Mouse (Mus musculus) adrenal gland (tissue): ENCODE results near the gene Taldo1.
"Not testable (repeated sequence)": the region's sequence is repeated elsewhere in the genome, so short reads cannot be mapped to it uniquely, and the experiment has no call there.

Experiments
- intact Hi-C: fragments of 180-260 bp; cut with DNase I; formaldehyde crosslinking; loops from one replicate; pipeline ENCODE4 v1.15.1; 2025

Taldo1 gene

DNA sequence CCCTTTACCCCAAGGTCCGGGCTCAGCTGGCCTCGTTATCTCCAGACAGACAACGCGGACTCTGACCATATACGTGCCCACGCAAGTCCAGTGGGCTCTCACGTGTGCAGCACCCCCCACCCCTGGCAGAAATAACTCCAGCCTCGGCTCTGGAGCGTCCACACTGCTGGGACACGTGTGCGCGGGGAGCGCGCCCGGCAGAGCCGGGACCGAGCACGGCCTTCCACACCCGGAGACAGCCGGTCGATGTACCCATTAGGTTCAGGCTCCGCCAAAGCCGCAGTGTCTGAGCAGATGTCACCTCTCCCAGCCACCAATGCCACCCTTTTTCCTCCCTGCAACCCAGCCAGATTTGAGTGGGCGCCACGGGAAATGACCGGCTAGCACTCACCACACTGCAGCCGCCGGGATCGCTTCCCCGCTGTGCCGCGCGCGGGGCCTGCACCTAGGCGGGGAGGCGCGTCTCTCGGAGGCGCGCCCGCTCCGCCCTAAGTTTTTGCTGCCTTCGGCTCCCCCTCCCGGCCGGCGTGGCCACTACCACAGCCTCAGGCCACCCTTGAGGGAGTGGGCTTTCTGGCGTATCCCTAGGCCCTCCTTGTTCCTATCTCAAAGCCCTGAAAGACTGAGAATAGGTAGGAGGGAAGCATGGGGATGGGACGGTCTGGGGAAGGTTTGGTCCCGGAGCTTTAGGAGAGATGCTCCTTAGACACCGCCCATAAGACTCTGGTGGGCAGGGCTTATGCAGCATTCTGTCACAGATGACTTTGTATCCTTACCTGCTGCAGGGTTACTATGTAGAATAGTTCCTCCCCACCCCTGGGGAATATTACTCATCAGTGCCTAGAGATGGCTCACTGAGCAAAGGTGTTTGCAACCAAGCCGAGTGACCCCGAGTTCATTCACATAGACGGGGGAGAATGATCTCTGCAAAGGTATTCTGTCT is 45.5 kb downstream of the Taldo1 start, which contains the start of gene Slc25a22:
Gene Slc25a22 (minus strand): TSS at position 715 of the 943 bp plus-strand sequence.
- intact Hi-C loops = loop anchor here (1.0 kb wide), 1 partner anchor 28 kb away; no protein-coding TSS in a partner anchor

DNA sequence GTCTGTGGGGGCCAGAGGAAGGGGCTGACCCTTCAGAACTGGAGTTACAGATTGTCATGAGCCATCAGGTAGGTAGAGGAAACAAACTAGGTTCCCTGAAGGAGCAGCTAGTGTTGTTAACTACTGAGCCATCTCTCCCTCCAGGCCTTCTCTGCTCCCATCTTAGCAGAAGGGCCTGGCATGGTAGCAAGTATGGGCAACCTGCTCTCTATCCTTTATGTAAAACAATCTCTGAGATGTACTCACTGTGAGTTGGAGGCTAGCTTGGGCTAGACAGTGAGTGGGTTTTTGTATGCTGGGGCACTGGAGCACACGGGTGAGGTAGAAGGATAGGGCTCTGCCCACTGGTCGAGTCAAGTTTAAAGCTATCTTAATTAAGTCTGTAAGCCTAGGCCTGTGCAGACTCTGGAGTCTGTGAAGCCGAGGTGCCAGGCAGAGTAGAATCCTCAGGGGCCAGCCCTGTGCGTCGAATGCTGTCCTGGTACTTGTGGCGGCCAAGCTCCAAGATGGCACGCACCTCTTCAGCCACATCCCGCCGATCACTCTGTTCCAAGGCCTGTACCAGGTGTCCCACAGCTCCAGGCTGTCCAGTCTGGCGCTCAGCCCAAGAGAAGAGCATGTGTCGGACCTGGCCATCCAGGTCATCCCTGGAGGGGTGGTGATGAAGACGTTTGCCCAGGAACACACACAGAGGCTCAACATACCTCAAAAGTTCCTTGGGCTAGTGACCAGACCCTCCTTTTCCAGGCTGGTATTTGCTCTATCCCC is 46.4 kb downstream of the Taldo1 start:
- intact Hi-C loops = no loop called here

DNA sequence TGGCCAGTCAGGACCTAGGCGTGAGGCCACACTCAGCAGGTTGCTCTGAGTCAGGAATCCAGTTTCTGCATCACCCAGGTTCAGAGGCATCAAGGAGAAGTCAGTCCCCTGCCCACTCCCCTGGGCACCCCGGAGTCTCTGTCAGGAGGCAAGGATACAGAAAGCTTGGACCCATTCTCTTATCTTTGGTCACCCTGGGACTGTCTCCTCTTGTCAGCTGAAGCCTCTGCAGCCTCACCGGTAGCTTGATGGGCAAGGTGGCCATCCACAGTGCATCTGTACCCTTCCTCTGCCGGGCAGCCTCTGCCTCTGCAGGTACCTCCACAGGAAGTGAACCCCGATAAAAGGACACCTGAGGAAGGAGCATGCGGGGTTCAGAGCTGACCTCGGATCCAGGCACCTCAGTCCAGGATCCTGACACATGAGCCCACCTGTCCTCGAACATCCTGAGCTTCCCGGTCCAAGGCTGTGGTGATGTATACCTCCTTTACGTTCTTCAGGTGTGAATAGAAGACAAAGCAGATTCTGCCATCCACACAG is 47.2 kb downstream of the Taldo1 start:
- intact Hi-C loops = no loop called here

DNA sequence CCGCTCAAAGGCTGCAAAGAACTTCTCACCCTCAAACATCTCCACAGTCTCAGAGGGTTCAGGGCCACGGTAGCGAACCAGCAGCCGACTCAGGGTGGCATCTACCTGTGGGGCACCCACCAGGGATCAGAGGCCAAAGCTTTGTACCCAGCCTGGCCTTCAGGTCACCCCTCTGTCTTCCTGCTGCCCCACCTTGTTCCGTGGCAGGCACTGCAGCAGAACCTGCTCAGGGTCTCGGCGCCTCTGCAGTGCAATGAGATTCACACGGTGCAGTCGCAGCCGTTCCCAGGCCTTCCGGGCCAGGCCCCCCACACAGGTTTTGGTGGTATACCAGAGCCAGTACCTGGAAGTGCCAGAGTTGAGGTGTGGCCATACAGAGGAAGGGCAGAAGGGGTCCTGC is 47.8 kb downstream of the Taldo1 start:
- intact Hi-C loops = no loop called here

DNA sequence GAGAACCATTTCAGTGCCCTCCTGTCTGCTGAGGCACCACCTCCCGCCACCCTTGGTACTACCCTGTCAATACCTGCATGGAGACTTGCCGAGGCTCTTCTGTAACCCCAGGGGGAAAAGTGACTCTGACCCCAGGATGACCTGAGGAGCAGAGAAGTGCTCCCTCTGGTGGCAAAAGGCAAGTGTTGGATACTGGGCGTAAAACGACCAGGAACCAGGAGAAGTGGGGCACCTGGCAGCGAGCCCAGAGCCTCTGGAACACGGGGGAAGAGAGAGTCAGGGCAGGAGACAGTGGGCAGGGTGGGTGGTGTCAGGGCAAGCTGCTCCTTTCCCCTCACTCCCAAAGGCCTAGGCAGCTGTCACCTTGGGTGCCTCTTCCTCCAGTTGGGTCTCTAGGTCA is 48.6 kb downstream of the Taldo1 start:
- intact Hi-C loops = no loop called here

DNA sequence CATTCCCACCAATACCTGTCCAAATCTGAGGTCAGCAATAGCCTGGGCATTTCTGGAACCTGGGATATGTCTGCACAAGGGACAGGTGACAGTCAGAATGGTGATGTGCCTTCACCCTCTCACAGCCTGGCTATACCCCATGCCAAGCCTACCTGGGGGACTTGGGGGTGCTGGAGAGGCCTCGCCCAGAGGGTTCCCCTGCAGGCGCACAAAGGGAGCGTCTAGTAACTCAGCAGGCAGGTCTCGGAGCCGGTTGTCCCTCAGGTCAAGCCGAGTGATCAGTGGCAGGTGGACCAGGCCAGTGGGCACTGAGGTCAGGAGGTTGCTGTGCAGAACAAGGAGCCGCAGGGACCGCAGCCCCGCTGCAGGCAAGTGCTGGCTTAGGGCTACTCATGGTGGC is 49.5 kb downstream of the Taldo1 start:
- intact Hi-C loops = no loop called here

DNA sequence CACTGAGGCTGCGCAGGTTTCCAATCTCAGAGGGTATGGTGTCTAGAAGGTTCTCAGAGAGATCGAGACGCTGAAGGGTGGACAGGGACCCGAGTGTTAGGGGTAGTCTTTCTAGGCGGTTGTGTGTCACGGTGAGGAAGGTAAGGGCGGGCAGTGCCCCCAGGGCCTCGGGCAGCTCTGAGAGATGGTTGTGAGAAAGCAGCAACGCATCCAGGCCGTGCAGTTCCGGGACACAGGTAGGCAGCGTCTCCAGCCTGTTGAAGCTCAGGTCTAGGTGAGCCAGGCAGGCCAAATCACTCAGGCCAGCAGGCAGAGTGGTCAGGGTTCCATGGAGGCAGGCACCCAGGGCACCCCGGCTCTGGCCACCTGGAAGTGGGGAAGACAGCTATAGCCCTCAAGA is 50.2 kb downstream of the Taldo1 start:
- intact Hi-C loops = no loop called here

DNA sequence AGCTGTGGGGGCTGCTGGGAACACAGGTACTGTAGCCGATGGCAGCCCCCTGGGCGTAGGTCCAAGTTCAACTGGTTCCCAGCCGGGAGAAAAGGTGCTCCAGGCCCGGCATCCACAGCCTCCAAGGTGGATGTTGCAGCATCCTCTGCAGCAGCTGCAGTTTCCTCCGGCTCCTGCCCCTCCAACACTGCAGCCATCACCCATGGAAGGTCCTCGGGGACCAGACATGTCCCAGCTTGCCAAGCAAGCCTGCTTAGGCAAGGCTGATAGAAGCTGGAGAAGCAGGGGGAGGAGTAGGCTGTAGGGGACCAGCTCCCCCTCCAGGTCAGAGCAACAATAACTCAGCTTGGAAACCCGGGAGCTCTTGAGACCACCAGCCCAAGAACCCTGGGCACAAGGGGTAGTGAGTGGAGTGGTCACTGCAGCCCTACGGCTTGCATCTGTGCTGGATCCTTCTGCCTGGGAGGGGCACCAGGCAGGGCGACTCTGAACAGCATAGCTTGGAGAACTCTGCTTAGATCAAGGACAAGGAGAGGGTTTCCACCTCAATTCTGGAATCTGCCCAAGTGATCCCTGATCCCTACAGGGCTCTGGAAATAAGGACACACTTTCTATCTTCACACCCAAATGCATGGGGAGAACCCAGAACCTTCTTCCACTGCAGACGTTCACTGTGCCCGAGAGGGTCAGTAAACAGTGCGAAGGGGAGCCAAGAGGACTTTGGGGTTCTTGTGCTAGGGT is 51.3 kb downstream of the Taldo1 start:
- intact Hi-C loops = no loop called here

DNA sequence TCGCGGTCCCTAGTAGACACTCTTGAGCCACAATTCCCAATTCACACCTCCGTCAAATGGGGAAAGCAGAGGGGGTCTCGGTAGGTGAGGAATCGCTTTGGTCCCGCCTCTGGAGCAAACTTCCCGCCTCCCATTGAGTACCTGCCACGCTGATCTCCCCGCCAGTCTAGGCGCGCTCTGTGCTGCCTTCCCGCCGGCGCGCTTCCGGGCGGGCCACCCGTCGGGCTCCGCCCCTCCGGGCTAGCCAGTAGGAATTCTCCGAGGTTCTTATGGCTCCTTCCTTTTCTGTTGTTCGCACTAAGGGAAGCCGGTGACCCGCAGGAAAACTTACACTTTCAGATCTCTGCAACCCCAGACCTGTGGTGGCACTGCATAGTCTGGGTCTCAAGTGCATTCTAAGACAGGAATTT is 51.8 kb downstream of the Taldo1 start, which contains the start of gene Pidd1:
Gene Pidd1 (minus strand): TSS at position 198 of the 410 bp plus-strand sequence.
- intact Hi-C loops = no loop called here

DNA sequence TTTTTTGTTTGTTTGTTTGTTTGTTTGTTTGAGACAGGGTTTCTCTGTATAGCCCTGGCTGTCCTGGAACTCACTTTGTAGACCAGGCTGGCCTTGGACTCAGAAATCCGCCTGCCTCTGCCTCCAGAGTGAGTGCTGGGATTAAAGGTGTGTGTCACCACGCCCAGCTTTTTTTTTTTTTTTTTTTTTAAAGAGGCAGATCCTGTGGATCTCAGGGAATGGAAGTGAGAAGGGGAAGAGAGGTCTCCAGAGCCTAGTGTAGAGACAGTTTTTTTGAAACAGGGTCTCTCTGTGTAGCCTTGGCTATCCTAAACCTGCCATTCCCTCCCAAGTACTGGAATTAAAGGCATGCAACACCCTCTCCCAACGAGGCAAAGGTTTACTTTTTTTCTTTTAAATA is 54.4 kb downstream of the Taldo1 start:
- intact Hi-C loops = not testable (repeated sequence)

DNA sequence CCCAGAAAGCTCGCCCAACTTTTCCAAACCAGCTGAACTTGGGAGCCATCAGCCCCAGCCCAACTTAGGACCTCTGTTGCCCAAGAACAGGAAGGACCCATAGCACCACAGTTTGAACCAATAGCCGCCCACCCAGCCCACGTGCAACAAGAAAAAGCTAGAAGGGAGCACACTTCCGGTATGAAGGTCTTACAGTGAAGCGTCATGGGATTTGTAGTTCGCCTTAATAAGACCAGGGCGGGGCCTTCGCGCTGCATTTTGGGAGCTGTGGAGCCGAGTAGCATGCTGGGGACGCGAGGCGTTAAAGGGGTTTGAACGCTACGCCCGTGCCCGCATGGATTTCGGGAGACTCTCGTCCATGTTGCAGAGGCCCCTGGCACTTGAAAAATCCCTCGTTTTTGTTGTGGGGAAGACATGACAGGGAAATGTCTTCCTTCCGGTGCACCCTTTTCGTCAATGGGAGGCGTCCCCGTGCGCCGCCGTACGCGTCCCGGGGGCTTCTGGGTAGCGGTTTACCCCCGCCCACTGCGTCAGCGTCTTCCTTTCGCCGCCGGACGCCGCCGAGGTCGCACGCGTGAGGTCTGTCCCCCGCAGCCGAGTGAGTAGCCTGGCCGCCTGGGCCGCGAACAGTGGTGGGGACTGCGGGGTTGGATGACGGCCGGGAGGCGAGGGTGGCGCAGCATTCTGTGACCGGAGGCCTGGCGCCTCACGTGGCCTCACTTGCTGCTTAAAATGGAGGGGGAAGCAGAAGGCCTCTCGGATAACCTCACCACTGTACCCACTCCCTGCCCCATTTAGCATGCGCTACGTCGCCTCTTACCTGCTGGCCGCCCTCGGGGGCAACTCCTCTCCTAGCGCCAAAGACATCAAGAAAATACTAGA is 55.4 kb downstream of the Taldo1 start, which contains the start of gene Rplp2:
Gene Rplp2 (plus strand): TSS at position 261 of the 882 bp plus-strand sequence.
- intact Hi-C loops = no loop called here

DNA sequence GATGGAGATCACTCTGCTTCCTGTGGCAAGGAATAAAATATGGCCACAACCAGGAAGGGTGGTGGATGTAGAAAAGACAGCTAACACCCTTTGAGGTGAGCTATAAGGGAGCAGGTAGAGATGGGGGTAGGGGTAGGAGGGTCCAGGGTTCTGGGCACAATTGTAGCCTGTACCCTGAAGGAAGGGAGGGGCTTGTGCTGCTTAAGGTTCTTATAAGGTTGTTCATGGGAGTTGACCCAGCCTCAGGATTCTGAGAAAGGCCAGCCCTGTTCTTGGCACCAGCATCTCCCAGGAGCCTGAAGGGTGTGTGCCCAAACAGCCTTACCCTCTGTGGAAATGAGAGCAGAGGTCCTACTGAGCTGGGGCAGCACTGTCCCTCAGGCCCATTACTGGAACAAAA is 59.9 kb downstream of the Taldo1 start:
- intact Hi-C loops = no loop called here
